Mouse (Mus musculus) embryonic fibroblast, embryonic 13.5 days (primary cell): ENCODE results near the gene Tomm22. TPM values are rescaled to one million over a fixed set of nuclear protein-coding genes. Genes with fewer than 3 reads are reported as not detected.

Experiments
- H3K27ac ChIP-seq: 2 replicates; pipeline ENCODE4 v1.5.1; 2012; ENCODE audit warnings: low read length, control low read depth, inconsistent platforms; ENCODE audit not compliant: insufficient read depth
- H3K4me1 ChIP-seq: 2 replicates; pipeline ENCODE4 v1.6.1; 2011; ENCODE audit warnings: low read length; ENCODE audit not compliant: control insufficient read depth, insufficient read depth
- H3K4me3 ChIP-seq: 2 replicates; pipeline ENCODE4 v1.5.1; 2011; ENCODE audit warnings: mild to moderate bottlenecking, control low read depth, low read length; ENCODE audit not compliant: insufficient read depth
- CTCF ChIP-seq: IDR thresholded peaks from 2 replicates; pipeline ENCODE4 v1.5.1; 2011; ENCODE audit warnings: mild to moderate bottlenecking, control low read depth, low read length, moderate library complexity, borderline replicate concordance; ENCODE audit not compliant: insufficient read depth
- POLR2A ChIP-seq: IDR thresholded peaks from 2 replicates; pipeline ENCODE4 v1.6.1; 2011; ENCODE audit warnings: low read depth, mild to moderate bottlenecking, control low read depth, low read length, moderate library complexity
- polyA plus RNA-seq: library from polyadenylated mRNA; stranded (reverse); fragments of >200 nt; gene quantifications from 2 replicates; pipeline ENCODE4 v1.2.4, GENCODE M21; 2011; ENCODE audit warnings: low read depth; ENCODE audit not compliant: missing spikeins, insufficient read length

Tomm22 gene
- polyA plus RNA-seq, 1 experiment: 148 TPM

DNA sequence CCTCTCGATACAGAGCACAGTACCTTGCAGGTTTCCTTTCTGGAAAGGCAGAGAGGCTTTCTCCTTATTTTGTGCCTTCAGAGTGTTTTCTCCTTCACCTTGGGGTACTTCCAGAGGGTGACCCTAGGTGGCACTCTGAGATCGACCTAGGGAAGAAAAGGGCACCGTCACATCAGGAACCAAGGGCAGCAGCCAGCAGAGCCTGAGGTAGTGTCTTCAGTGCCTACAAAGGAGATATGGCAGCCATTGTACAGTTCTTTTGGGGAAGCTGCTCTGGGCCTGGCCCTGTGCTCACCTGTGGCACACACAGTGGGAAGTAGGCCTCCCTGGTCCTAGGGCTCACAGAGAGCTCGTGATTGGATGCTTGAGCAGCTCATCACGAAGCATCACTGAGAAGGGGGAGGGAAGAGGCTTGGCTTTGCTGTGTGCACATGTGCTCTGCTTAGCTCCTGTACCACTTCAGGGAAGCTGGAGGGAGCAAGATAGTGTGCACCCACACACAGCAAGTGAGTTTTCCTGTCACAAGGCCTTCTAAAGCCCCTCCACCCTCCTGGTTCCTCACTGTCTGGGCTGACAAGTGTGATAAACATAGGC, 37.7 kb downstream of the Tomm22 start:
- Histone ChIP-seq H3K4me1 (no peaks in the 10 kb centered on the region), H3K27ac (no peak overlapping the region), H3K4me3 (no peak overlapping the region)
- TF ChIP-seq CTCF (no peak), POLR2A (no peak)

DNA sequence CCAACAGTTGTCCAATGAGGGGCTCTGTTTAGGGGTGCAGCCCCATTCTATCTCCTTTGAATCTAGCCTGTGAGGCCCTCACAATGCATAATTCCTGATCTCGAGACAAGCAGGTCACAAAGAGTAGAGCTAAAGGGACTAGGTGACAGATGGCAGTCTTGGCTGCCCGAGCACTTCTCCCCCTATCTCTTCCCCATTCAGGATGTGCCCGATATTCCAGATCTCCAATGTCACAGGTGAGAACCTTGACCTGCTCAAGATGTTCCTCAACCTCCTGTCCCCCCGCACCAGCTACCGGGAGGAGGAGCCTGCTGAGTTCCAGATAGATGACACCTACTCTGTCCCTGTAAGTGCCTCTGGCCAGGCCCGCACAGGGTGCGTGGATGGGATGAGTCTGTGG, 45.0 kb downstream of the Tomm22 start:
- Histone ChIP-seq H3K27ac (no peak overlapping the region), H3K4me1 (no peaks in the 10 kb centered on the region), H3K4me3 (no peak overlapping the region)
- no peak for TF ChIP-seq CTCF
- no peak for TF ChIP-seq POLR2A

GRCm38 (mm10) chr15:79716710-79717109, 46.0 kb downstream of the Tomm22 start:
- no peak overlapping the region for H3K4me3 ChIP-seq
- TF ChIP-seq CTCF (no peak), POLR2A (no peak)
- H3K27ac ChIP-seq: no peak overlapping the region
- H3K4me1 ChIP-seq: no peaks in the 10 kb centered on the region

GRCm38 (mm10) chr15:79720267-79720666, 49.6 kb downstream of the Tomm22 start:
- Histone ChIP-seq H3K27ac (no peak overlapping the region), H3K4me1 (no peaks in the 10 kb centered on the region), H3K4me3 (no peak overlapping the region)
- no peak for TF ChIP-seq POLR2A
- TF ChIP-seq CTCF: no peak

- H3K27ac ChIP-seq: no peak overlapping the region
- no peaks in the 10 kb centered on the region for H3K4me1 ChIP-seq
- TF ChIP-seq POLR2A (no peak), CTCF (no peak)
- no peak overlapping the region for H3K4me3 ChIP-seq
Observed at GRCm38 (mm10) chr15:79720796-79721195, 50.1 kb downstream of the Tomm22 start.

Other genes with a start within 250 kb of the Tomm22 start
- 62.7 and 78.9 TPM in 2 replicates for gene Csnk1e, start 215.3 kb upstream of the Tomm22 start, polyA plus RNA-seq
- gene Kcnj4, start 165.6 kb upstream of the Tomm22 start, polyA plus RNA-seq: 0.72 and 1.4 TPM in 2 replicates
- gene Kdelr3, start 154.4 kb upstream of the Tomm22 start, polyA plus RNA-seq: 136 and 146 TPM in 2 replicates
- 278 and 332 TPM in 2 replicates for gene Ddx17, start 124.1 kb upstream of the Tomm22 start, polyA plus RNA-seq
- gene Dmc1, start 65.8 kb upstream of the Tomm22 start, polyA plus RNA-seq: 0.61 and 0.65 TPM in 2 replicates
- gene Fam227a, start 11.9 kb upstream of the Tomm22 start, polyA plus RNA-seq: 1.3 and 2.2 TPM in 2 replicates
- gene Cby1, start 11.7 kb upstream of the Tomm22 start, polyA plus RNA-seq: 16.2 and 19.9 TPM in 2 replicates
- gene Josd1, start 17.1 kb downstream of the Tomm22 start, polyA plus RNA-seq: 28.4 and 32.0 TPM in 2 replicates
- gene Gtpbp1, start 20.0 kb downstream of the Tomm22 start, polyA plus RNA-seq: 18.6 and 25.3 TPM in 2 replicates
- gene Sun2, start 71.7 kb downstream of the Tomm22 start, polyA plus RNA-seq: 42.8 and 43.3 TPM in 2 replicates
- 20.9 and 25.2 TPM in 2 replicates for gene Dnal4, start 107.0 kb downstream of the Tomm22 start, polyA plus RNA-seq
- gene Nptxr, start 133.9 kb downstream of the Tomm22 start, polyA plus RNA-seq: 7.5 and 9.7 TPM in 2 replicates
- 1.0 TPM in 1 of 2 replicates, not detected in the other for gene Npcd, start 163.4 kb downstream of the Tomm22 start, polyA plus RNA-seq
- 63.7 and 89.0 TPM in 2 replicates for gene Cbx6, start 163.8 kb downstream of the Tomm22 start, polyA plus RNA-seq
- 19.7 and 35.3 TPM in 2 replicates for gene Apobec3, start 220.8 kb downstream of the Tomm22 start, polyA plus RNA-seq